Mouse (Mus musculus): ENCODE measurements around the gene 9030612E09Rik.

9030612E09Rik gene

DNA sequence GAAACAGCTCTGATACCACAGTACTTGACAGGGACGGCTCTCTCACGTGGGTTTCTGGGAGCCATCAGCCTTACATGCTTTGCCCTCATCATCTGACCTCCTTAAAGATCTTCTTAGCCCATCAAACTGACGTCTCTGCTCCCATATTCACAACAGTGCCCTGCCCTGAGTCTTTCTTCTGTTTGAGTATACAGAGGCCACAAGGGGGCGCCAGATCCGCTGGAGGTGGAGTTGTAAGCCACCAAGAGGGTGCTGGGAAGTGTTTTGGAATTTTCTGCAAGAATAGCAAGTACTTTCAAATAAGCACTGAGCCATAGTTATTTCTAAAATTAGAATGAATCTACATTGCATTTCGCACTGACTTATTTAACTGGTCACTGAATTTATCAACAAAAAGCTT is 37.4 kb downstream of the 9030612E09Rik start:
- no peak for DNase-seq

DNA sequence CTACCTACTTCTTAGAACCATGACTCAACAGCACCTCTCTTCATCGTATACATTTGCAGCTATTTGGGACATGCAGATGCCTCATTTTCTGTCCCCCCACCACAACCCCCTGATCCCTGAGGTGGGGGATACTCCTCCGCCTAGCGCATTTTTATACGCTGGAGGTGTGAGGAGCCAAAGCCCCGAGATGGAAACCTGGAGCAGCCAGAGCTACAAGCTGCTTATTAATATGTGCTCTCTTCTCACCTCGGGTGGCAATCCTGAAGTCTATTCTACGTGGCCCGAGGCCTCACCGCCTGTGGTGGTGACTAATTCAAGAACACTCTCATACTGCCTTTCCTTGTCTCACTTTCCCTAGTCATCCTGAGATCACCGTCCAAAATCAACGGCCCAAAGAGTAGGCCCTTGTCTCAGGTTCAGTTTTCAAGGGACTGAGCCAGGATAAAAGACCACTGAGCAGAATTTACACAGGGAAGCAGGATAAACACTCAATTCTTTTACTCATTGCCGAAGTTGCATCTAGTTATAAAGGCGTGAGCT is 42.9 kb downstream of the 9030612E09Rik start:
- no peak for DNase-seq

DNA sequence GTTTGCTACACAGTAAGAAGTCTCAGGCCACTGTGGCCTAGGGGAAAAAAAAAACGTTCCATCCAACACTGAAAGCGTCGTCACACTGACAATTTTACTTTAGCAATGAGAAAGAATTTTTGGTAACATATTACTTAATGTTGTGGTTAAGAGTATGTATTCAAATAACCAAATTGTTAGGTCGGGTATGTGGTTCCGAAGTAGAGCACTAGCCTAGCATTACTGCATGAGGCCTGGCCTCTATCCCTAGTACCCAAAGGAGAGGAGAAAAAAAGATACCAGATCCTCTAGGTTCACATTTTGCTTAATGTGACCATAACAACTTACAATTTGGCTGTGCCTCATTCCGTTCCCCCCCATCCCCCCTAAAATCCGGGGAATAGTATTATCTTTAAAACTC is 46.0 kb downstream of the 9030612E09Rik start:
- DNase-seq: peak; percentile 6

DNA sequence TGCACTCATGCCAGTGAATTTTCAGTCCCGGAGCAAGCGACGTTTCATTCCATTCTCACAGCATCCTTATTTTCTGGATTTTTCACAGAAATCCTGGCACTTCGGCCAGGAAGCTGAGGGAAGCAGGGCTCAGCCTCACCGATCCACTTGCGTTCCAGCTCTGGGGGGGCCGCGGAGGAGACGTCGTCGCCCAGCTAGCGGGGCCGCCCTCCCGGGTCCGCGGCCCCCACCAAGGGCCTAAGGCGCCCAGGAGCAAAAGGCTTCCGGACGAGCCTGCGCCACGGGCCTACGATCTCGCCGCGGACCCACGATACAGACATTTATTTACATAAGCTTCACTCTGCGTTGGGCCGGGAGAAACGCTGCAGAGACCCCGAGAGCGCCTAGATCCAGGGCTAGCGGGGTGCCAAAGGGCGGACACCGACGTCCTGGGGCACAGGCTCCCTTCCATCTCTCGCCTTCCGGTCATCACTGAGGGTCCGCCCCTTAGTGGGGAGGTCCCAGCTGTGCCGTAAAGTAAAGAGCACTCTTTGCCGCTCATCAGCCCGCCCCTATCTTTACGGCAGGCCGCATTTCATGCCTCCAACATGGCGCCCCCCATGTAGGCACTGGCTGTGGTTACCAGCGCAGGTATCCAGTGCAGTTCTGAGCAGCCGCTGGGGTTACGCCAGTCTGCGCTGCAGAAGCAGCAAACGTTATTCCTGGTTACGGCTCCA is 46.6 kb downstream of the 9030612E09Rik start, which contains the start of gene Pdss2:
Pdss2 (plus strand) TSS at position 577 of the 716 bp plus-strand sequence.
- DNase-seq: peak; percentile 97

DNA sequence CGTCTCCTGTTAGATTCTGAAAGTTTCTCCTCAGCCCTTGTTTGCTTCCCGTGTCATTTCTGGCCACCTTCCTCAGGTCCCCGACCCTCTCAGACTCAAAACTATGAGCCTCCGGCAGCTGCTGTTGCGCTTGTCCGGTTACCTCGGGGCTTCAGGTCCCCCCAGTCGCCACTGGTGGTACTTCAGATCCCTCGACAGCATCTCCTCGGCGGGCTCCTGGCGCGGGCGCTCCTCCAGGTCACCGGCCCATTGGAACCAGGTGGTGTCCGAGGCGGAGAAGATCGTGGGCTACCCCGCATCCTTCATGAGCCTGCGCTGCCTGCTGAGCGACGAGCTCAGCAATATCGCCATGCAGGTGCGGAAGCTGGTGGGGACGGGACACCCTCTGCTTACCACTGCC is 47.2 kb downstream of the 9030612E09Rik start:
- peak; percentile 36 for DNase-seq

DNA sequence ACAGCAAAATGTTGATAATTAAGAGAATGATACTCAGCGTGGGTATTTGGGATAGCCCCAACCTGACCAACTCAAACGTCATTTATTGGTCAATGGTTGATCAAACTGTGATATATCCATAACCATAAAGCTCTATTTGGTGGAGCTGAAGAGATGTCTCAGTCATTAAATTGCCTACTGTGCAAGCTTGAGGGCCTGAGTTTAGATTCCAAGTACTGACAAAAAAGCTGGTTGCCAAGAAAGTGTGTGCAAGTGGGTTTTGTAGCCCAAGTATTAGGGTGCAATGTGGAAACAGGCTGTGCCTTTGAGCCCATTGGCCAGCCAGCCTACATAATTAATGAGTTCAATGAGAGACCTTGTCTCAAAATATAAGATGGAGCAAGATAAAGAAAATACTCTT is 48.9 kb downstream of the 9030612E09Rik start:
- DNase-seq: no peak
